Mouse (Mus musculus): ENCODE measurements around the gene Pde4d.
A peak's percentile ranks its signal among the peaks of the same experiment; 100 is the strongest.

Pde4d gene

DNA sequence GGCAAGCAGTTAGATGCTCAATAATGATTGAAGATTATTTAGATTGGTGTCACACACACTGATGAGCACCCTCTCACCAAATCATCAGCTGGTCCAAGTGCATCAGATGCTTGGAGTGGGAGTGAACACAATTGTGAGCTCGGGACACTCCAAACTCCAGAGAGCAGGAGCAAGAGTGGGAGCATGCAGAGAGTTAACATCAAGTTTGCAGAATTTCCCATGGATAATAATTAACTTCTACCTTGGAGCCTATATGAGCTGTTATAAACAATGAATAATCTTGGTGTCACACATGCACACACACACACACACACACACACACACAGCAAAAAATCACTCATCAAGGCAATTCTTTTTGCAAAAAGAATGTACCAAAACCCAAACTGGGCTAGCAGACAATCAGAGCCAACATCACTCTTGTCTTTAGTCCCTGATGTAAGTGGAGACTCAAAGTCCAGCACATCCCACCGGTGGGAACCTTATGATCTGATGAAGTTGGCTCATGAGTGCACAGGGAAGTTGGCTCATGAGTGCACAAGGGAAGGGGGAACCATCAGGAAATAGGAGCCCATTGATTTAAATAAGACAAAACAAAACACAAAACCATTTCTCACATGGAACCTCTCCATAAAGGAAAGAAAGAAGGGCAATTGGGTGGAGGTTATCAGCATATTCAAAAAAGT is 1391.5 kb downstream of the Pde4d start:
- no peak for DNase-seq

DNA sequence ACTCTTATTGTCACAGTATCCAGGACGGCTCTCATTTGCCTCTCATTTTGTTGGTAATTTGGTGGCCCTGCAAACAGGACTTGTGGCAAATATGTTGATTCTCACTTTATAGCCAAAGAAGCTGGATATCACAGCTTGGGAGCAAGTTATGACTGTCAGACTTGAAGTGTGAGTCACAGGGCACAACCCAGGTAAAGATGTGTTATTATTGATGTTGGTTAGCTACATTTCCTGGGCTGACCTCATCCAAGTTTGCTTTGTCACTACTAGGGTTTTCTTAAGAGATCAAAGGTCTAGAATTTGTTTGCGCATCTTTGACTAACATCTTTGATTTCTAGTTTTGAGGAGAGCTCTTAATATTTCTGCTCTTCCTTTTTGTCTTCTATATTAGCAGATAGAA is 1393.2 kb downstream of the Pde4d start:
- no peak for DNase-seq

DNA sequence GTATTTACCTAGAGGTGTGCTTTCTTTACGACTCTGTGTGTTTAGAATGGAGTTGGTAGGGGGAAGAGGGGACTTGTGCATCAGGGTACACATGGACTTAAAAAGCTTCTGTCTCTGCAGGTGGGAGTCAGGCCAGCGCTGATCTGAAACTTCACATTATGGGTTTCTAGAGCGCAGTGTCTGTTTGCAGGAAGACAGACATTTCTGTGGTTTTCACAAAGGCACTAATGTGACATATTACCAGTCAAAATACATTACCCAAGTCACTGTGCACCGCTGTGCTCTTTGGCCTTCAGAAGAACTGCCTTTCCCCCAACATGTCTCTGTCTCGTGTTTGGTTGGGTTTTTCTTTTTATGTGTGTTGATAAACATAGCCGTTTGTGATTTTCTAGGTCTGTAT is 1395.1 kb downstream of the Pde4d start:
- DNase-seq = no peak

DNA sequence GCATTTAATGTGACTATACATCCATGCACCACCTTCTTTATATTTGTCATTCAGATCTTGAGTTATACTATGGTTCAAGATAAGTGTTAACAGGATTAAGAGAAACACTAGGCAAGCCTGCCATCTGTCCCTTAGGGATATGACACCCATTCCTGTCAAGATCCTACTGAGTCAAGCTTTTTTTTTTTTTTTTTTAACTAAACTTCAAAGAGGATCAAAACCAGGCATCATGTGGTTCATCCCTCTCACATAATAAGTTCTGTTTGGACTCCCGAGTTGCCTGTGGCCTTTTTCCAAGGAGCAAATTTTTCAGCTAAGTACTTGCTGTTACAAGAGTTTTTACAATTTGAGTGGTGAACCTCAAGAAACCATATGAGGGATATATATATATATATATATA is 1414.1 kb downstream of the Pde4d start:
- DNase-seq = no peak

DNA sequence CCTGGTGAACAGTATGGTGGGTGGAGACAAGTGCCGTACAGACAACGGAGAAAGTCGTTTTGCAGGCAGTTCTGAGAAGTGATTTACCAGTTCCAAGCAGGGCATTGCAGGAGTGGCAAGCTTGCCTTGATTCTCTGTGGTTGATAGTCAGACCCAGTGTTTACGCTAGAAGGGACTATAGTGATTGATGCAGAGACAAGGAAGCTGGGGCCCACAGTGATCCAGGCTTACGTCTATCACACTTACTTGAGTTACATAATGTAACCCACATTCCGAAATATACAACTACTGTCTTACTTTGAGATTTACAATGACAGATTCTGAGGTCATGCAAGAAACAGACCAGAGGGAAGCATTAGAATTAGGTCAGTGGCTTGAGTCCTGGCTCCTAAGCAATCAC is 1414.6 kb downstream of the Pde4d start:
- no peak for DNase-seq

DNA sequence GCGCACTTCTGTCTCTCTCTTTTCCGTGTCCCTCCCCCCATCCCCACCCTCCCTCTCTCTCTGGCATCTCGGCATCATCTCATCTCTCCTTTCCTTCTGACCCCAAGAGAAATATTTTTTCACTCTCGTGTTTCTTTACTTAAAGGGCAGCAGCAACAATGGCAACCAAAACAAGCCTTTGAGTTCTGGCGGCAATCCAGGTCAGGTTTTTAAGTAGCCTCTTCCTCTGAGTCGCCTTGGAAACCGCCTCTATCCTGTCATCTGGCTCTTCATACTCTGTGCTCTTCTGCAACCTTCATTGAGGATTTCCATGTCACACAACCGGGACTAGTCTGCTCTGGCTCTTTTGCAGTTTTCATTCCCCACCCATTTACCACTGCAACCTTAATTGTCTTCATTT is 1430.6 kb downstream of the Pde4d start:
- DNase-seq = peak; percentile 41 to 49

DNA sequence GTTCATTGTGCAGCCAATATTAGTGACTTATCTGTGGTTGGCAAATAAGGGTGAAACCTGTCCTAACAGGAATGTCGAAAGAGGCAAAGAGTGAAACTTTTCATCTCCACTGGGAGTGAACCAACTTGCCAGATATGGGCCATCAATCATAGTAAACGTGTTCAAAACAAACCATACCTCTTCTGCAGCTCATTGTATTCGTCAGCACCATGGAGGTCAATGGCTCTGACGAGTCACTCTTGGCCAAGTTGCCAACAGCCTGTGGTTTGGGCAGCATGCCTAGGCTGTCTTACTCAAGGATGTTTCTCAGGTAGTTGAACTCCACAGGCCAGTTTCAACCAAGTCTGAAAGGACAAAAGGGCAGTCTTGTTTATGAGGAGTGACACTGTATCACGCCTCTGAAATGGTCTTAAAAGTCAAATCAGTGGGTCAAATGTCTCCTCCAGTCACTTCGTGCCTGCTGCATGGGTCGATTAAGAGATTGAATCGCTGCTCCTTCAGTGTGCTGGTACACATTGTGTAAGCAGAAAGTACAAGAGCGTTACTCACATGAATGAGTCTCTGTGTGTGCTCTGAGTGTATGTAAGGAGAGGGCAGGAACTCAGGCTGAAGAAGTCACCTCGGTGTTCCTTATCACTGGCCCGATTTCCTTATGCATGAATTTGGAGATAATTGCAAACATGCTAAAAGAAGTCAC is 1431.6 kb downstream of the Pde4d start:
- peak; percentile 25 to 50 for DNase-seq

DNA sequence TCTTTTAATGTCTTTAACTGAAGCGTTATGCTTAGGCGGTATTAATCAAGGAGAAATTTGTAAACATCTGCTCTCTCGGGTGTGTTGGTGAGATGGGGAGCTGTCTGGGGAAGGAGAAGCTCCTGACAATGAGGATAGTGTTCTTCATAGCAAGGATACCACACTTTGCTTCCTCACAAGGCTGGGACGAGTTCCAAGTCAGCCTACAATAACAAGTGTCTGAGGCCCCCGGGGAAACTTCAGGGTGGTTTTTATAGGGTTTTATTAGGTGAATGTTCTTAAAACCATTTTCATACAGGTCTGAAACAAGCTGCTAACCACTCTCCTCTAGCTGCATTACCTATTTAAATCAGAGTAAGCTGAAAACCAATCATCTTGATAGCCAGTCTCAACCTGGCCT is 1433.9 kb downstream of the Pde4d start:
- no peak for DNase-seq

DNA sequence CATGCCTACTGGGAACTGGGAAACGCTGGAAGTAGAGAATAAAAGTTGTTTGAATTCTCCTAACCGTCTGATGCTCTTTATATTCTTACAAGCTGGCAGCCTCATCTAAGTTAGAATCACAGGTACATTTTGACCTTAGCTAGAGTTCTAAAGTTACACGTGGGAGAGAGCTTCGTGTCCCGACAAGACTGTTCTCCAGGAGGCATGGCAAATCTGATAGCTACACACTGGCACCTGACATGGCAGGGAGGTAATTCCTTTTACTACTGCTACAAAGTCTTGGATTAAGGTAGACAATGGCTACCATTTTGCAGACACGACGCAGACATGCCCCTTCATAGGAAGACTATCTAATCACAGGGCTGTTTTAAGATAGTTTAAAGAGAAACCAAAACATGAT is 1435.1 kb downstream of the Pde4d start:
- no peak for DNase-seq

DNA sequence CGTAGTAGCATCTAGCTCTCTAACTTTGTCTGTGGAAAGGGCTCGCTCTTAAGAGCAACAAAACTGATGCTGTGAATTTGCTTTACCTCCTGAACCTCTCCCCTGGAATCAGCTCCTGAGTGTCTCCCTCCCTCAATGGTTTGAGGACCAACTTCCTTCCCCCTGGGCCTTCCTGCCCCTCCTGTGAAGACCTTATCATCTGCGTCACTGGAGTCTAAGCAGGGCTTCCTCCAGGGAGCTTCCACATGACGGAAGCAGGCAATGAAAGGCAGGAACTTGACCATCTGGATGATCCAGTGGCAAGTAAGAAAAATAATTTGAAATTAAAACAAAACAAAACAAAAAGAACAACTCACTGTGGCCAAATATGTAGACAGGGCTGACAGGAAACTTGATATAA is 1438.5 kb downstream of the Pde4d start:
- DNase-seq = no peak

DNA sequence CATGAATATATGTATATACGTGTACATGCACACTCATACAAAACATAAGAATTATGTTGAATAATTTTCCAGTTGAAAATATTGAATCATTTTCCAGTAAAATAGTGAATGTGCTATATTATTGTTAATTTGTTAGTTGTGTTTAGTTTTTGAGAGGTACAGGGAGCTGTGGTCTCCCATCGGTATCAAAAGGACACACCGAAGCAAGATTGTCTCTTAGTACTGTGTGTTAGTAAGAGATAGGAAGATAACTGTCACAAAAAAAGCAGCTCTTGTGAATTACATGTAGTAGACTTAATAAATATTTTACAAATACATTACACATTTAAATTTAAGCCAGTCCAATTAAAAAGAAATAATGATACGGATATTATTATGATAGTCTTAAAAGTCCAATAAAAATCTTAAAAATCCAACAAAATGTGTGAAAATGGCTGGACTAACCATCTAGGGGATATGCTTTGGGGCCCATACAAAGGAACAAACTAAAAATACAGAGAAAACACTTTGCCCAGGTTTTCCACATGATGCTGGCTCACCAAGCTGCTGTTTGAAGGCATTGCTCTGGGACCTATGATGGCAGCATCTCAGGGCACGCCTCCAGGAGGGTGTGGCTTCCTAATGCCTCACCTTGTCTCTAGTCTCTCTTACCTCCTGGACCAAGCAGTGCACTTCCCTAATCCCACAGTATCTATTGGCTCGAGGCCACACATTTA is 1441.6 kb downstream of the Pde4d start:
- DNase-seq = no peak

DNA sequence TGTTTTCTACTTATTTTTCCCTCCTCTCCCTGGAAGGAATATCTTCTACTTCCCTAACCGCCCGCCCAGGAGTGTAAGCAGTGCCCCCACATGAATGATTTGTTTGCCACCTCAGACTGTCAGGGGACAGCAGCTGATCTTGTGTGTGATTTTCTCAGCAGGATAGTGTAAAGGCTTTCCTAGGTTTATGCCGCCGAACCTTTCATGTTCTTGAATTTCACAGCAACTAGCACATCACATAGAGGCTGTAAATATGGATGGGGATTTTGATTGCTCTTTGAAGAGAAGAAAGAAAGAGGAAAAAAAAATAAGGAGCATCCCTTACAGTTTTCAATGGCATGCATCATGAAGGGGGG is 1442.1 kb downstream of the Pde4d start:
- no peak for DNase-seq

DNA sequence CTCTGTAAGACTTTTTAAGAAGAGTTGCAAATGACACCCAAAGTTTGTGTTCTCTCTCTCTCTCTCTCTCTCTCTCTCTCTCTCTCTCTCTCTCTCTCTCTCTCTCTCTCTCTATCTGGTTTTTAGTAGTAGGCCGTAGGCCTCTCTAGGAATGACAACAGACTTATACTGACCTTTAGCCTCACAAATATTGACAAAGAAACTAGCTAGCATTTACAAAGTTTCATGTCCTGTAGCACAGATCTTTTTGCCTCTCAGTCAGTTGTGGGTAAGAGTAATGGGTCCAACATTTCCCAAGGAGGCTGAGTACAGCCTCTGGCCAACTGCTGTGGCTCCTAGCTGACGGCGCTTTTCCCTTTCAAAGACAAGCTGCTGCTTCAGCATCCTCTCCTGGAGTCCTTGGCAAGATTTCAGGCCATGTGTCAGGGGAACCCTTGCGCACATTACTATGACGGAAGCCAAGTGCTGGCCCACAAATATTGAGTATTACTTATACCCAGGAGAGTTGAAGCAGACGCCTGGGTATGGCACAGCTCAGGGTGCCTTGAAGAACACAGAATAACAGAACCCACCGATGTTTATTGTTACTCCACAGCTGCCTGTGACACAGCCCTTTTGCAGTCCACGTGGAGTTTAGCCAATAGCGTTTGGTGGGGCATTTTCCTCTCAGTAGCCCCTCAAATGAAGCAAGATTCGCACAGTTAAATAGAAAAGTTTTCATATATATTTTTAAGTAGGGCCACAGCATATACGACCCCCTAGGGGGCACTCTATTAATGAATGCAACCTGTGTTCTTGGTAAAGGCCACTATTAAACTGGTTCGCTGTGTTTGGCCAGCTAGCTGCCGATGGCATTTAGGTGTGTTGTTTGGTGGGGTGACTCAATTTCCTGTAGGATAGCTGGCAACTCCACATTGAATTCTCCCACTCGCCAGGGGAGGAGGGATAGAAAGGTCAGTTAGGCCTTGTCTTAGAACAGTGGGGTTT is 1450.0 kb downstream of the Pde4d start:
- DNase-seq = peak; percentile 54 to 58

DNA sequence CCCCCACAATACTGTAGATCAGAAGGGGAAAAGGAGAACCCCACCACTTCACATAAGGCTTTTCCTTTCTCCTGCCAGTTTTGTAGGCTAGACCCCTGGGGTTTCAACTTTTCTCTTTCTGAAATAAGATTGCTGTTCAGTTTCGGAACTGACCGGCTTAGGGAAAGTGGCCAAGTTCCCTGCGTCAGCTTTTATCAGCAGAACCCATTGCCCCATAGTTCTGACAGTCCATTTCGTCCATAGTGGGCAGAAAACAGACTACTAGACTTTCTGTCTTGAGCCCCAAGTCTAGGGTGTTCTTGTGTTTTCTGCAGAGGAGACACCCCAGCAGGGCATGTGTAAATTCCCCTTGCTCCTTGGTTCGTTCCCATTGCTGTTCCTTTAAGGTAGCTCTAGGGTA is 1452.1 kb downstream of the Pde4d start:
- no peak for DNase-seq

DNA sequence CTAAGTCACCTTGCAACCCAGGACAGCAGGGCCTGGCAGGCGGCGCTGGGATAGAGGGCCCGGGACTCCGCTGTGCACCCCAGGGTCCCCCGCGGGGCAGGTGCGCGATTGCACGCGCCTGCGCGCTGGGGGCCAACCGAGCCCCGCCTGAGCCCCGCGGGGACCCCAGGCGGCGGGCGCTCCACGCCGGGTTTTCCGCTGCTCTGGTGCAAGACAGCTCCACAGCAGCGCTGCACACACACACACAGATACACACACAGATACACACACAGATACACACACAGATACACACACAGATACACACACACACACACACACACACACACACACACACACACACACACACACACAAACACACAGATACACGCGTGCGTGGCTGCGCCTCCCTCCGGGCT is 1452.7 kb downstream of the Pde4d start:
- DNase-seq = peak; percentile 47 to 51

DNA sequence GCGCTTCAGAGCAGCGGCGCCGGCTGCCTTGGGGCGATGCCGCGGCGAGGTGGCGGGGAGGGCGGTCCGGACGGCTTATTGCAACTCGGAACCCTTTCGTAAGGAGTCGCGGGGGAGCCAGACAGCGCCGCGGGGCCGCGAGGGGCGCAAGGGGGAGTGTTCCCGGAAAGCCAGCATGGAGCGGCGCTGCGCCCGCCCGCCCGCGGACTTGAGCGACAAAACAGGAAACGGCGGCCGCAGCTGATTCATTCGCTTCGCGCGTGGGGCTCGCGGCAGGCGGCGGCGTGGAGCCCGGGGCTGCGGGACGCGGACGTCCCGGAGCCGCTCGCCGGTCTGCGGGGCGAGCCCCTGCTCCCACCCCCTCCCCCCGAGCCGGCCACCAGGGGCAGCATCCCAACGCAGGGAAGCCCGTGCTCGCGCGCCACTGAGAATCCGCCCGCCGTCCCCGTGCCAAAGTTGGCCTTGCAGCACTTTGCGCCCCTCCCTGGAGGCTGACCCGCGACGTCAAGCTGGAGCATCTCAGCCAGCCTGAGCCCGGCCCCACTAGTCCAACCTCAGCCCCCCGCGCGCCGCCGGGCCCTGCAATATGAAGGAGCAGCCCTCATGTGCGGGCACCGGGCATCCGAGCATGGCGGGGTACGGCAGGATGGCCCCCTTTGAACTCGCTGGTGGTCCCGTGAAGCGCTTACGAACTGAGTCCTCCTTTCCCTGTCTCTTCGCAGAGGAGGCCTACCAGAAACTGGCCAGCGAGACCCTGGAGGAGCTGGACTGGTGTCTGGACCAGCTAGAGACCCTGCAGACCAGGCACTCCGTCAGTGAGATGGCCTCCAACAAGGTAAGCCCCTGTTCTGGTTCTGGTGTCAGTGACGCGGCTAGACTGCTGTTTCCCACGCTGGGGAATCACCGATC is 1453.4 kb downstream of the Pde4d start:
- peak; percentile 66 to 76 for DNase-seq

DNA sequence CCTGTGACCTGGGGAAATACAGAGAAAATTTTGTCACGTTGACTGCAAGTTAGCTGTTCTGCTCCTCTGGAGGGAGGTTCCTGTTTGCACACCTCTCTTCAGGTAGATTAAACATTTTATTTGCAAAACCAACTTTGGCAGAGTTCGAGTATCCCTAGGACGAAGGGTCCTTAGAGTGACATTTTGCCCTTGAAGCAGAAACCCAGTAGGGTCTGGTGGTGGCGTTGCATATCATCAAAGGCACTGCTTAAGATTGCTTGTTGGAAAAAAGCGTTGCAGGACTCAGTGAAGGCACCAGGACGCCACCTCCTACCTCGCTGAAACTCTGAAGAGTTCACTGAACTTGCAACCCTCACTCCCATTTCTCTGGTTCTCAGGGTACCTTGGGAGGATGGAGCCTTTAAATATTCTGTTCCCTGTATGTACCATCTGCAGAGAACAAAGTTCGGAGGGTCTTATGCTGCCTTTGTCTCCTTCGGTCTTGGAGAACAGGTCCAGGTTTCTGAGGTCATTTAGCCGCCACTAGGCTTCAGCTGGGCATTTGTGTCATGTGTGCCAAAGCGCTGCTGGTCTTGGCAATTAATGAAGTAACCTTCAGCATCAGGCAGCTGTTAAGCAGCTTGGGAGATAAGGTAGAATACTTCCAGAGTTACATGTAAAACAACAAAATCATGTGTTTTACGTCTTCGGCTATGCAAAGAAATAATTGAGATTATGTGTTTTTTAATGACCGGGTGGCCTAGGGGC is 1454.2 kb downstream of the Pde4d start:
- DNase-seq = no peak

DNA sequence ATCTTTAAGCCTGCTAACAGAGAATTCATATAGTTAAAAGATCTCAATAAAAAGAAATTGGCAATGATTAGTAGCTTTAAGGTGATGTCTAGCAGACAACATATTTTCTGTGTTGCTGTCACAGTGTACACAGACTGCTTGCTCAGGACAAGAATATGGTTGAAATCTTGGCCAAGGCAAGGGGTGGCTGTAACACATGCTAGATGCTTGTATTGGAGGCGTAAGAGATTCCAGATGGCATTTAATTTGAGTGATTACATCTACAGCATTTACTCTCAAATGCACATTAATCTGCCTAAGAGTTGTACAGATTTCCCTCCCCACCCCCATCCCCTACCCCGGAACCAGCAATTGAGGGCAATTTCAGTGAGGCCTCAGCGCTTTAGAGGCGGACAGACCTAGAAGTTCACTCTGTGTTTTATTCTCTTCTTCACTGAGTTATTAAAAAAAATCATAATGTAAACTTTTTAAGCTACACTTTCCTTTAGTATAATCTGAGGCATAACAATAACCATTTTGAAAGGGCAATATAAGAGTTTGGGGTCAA is 1456.7 kb downstream of the Pde4d start:
- DNase-seq = no peak

DNA sequence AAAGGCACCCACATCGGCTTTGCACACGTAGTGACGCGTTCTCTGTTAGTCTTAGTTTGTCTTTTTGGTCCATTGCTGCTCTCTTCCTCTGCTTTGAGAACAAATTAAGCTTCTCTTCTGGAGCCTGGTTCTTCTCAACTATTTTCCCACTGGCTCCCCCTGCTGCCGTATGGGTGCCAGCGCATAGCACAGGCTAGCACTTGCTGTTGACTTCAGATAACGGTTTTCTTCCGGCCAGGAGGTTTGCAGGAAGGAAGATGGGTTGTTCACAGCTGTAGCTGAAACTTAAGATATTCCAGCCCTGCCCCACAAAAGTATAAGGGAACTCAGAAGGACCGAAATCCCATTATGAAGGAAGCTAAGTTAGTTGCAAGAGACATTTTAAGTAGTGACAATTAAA is 1457.9 kb downstream of the Pde4d start:
- peak; percentile 78 to 82 for DNase-seq

DNA sequence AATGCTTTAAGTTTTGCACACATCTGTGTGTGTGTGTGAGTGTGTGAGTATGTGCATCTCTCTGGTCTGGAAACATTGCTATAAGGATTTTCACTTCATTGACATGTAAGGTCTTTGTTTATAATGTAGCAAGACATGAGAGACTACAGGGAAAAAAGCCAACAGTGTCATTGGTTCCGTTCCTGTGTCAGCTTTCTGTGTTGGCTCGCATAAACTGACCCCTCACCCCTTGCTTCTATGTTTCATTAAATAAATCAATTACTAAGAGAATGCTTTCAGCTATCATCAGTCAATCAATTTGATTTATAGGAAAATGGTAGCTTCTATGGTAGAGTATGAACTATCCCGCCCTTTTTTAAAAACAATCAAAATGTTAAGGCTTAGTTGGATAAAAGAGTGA is 1458.6 kb downstream of the Pde4d start:
- no peak for DNase-seq

DNA sequence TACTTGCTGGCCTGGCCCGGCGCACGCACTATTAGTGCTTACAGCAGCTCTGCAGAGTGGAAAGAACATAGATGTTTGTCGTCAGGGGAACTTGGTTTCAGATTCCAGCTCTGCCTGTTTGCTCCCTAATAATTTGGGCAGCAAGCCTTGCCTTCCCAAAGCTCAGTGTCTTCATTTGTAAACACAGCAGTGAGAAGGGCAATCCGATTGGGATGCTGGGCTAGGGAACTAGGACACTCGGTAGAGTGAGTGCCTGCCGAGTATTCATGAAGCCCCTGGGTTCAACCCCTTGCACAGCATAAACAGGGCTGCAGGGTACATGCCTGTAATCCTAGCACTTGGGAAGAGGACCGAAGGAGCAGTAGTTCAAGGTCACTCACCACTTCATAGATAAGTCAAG is 1459.4 kb downstream of the Pde4d start:
- DNase-seq = no peak

Measured in cerebellum, postnatal 14 days (tissue).